Mouse (Mus musculus): ENCODE data around the gene Castor2. TPM values are rescaled to one million over a fixed set of nuclear protein-coding genes. Genes with fewer than 3 reads are reported as not detected.

Castor2 gene
- polyA plus RNA-seq, 1 experiment = 11.2 TPM

DNA sequence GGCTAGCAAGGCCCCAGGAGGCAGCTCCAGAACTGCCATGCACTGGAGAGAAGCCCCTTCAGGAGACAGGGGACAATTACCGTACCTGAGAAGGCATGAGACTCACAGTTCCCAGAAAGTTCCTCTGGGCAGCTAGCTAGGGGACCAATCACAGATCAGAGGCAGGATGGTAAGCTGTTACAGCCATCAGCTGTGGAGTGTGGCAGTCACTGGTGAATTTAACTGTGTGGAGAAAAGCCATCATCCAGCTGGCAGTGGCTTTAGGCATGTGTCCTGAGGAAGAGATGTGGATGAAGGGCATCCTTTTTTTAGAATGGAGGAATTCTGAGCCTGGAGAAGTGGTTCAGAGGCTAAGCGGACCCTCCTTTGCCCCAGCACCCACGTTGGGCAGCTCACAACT, 20.6 kb downstream of the Castor2 start:
- no peak for DNase-seq

DNA sequence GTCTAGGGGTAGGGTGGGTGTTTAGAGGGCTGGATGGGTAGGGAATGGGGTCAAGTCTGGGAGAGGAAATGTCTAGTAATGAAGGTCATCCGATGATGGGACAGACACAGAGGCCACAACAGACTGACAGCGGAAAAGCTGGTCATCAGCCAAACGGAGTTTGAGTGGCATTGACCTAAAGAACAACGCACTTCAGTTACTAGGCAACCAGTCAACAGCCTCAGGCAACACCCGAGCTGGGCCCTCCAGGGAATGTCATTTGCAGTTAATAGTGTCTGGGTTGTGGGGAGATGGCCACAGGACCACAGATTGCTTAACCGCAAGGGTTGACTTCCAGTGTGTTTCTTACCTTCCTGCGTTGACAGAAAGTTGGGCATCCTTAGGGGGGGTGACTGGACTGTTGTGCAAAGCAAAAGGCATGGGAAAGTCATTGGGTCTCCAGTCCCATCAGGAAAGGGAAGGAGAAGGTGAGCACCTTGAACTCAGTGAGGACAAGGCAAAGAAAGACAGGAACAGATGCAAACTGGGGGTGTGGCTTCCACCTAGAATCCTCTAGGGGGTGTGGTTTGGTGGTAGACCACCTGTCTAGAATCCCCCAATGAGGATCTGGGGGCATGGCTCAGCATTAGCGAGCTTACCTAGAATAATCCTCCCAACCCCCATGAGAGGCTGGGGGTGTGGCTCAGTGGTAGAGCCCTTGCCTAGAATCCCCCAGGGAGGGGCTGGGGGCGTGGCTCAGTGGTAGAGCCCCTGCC, 21.8 kb downstream of the Castor2 start:
- no peak overlapping the region for H3K4me3 ChIP-seq (replicated peaks; ENCODE audit: extremely low read depth, low read depth, low read length)
- DNase-seq = no peak
- no peak for TF ChIP-seq POLR2A (IDR thresholded peaks at IDR 0.05; ENCODE audit: borderline replicate concordance, extremely low read depth, low read depth, low read length)
- TF ChIP-seq CTCF (IDR thresholded peaks at IDR 0.05; ENCODE audit: insufficient read depth, low read length) = no peak
- 43% methylated on average over 9 of the region's 9 CpGs for WGBS
- H3K4me1 ChIP-seq (ENCODE audit: control insufficient read depth, insufficient read depth, low read length) = no peaks in the 10 kb centered on the region

More for the DNA sequence above, 20.6 kb downstream of the Castor2 start:
- no peaks in the 10 kb centered on the region for H3K4me1 ChIP-seq (ENCODE audit: control insufficient read depth, insufficient read depth, low read length)
- TF ChIP-seq CTCF (IDR thresholded peaks at IDR 0.05; ENCODE audit: insufficient read depth, low read length) = no peak
- TF ChIP-seq POLR2A (IDR thresholded peaks at IDR 0.05; ENCODE audit: borderline replicate concordance, extremely low read depth, low read depth, low read length) = no peak
- H3K4me3 ChIP-seq (replicated peaks; ENCODE audit: extremely low read depth, low read depth, low read length) = no peak overlapping the region
- WGBS = 93% methylated on average over 3 of the region's 3 CpGs

DNA sequence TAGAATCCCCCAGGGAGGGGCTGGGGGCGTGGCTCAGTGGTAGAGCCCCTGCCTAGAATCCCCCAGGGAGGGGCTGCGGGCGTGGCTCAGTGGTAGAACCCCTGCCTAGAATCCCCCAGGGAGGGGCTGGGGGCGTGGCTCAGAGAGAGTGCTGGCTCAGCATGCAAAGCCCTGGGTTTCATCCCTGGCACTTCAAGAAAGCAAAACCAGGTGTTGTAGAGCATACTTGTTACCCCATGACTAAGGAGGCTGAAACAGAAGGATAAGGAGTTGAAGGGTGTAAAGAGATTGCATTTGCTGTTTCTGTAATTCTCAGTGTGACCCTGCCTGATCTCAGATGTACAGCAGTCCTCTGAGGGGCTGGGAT, 22.4 kb downstream of the Castor2 start:
- WGBS = 76% methylated on average over 4 of the region's 4 CpGs
- H3K4me1 ChIP-seq (ENCODE audit: control insufficient read depth, insufficient read depth, low read length) = no peaks in the 10 kb centered on the region
- H3K4me3 ChIP-seq (replicated peaks; ENCODE audit: extremely low read depth, low read depth, low read length) = no peak overlapping the region
- TF ChIP-seq CTCF (IDR thresholded peaks at IDR 0.05; ENCODE audit: insufficient read depth, low read length) = no peak
- no peak for DNase-seq

DNA sequence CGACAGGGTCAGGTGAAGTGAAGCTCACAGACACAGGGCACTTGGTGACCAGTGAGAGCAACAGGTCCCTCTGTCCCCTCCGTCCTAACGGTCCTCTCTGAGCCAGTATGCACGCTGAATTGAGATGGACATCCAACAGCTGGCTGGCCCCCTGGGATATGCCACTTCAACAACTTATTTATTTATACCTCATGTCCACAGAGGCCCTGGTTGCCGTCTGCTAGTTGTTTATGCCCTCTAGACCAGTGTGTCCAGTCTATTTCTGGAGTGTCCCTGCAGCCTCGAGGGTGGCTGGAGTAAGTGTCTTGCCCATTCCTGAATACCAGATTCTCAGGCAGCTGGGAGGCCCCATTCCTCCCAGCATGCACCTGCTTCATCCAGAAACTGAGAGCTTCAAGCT, 24.3 kb downstream of the Castor2 start:
- TF ChIP-seq POLR2A (IDR thresholded peaks at IDR 0.05; ENCODE audit: borderline replicate concordance, extremely low read depth, low read depth, low read length) (no peak), CTCF (IDR thresholded peaks at IDR 0.05; ENCODE audit: insufficient read depth, low read length) (no peak)
- H3K4me1 ChIP-seq (ENCODE audit: control insufficient read depth, insufficient read depth, low read length) = no peaks in the 10 kb centered on the region
- no peak for DNase-seq
- H3K4me3 ChIP-seq (replicated peaks; ENCODE audit: extremely low read depth, low read depth, low read length) = no peak overlapping the region
- WGBS = 54% methylated on average over 6 of the region's 6 CpGs

DNA sequence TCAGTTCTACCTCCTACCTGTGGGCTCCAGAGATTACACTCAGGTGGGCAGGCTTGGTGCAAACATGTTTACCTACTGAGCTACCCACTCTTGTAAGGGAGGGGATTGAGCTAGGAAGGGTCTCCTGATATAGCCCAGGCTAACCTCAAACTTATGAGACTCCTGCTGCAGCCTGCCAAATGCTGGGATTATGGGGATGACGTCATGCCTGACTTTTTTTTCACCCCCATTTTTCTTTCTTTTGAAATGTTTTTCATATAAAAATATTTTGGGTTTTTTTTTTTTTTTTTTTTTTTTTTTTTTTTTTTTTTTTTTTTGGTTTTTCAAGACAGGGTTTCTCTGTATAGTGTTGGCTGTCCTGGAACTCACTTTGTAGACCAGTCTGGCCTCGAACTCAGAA, 26.7 kb downstream of the Castor2 start:
- Histone ChIP-seq H3K4me3 (replicated peaks; ENCODE audit: extremely low read depth, low read depth, low read length) (no peak overlapping the region), H3K4me1 (ENCODE audit: control insufficient read depth, insufficient read depth, low read length) (no peaks in the 10 kb centered on the region)
- no peak for TF ChIP-seq POLR2A (IDR thresholded peaks at IDR 0.05; ENCODE audit: borderline replicate concordance, extremely low read depth, low read depth, low read length)
- no peak for TF ChIP-seq CTCF (IDR thresholded peaks at IDR 0.05; ENCODE audit: insufficient read depth, low read length)
- 86% methylated on average over 2 of the region's 2 CpGs for WGBS
- DNase-seq = no peak

DNA sequence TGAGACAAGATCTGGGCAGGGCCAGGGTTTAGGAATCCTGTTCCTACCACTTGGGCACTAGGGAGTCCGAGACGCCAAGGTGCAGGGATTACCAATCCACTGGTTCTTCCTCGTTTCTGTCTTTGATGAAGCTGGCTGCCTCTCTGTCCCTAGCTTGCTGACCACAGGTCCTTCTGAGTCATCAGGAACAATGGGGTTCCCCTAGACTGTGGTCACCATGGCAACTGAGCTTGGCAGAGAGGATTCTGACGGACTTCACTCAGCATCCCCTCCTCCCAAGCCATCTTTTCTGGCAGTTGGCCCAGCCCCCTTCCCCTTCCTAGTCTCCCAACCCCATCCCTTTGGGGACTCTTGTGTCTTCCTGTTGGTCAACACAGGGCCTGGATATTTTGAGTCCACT, 32.1 kb downstream of the Castor2 start:
- 48% methylated on average over 4 of the region's 4 CpGs for WGBS
- DNase-seq = no peak
- Histone ChIP-seq H3K4me1 (ENCODE audit: control insufficient read depth, insufficient read depth, low read length) (no peaks in the 10 kb centered on the region), H3K4me3 (replicated peaks; ENCODE audit: extremely low read depth, low read depth, low read length) (no peak overlapping the region)
- TF ChIP-seq CTCF (IDR thresholded peaks at IDR 0.05; ENCODE audit: insufficient read depth, low read length) (no peak), POLR2A (IDR thresholded peaks at IDR 0.05; ENCODE audit: borderline replicate concordance, extremely low read depth, low read depth, low read length) (no peak)

DNA sequence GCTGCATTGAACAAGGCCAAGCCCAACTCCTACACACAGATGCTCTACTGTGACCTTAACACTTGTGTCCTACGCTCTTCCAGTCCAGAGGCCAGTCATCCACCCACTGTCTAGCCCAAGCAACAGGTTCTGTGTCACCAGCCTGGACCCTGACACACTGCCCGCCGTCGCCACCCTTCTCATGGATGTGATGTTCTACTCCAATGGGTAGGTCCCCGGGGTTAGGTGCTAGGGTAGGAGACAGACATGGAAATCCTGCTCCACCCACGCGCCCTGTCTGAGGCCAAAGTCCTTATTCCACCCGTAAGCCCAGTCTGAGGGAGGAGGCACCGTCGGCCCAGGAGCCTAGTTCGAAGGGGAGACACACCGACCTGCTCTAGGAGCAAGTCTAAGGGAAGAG, 36.5 kb downstream of the Castor2 start:
- H3K4me1 ChIP-seq (ENCODE audit: control insufficient read depth, insufficient read depth, low read length) = no peaks in the 10 kb centered on the region
- H3K4me3 ChIP-seq (replicated peaks; ENCODE audit: extremely low read depth, low read depth, low read length) = no peak overlapping the region
- no peak for DNase-seq
- TF ChIP-seq CTCF (IDR thresholded peaks at IDR 0.05; ENCODE audit: insufficient read depth, low read length) (no peak), POLR2A (IDR thresholded peaks at IDR 0.05; ENCODE audit: borderline replicate concordance, extremely low read depth, low read depth, low read length) (no peak)
- 92% methylated on average over 12 of the region's 12 CpGs for WGBS

DNA sequence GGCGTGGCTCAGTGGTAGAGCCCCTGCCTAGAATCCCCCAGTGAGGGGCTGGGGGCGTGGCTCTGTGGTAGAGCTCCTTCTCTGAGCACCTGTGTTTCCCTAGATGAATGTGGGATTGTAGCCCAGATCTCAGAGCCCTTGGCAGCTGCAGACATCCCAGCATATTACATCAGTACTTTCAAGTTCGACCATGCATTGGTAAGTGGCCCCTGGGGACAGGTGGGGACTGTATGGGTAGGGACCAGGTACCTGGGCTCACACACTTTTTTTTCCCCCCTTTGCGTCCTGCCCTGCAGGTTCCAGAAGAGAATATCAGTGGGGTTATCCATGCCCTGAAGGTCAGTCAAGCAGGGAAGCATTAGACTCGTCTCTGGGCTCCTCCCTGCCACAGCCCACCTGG, 38.4 kb downstream of the Castor2 start:
- Histone ChIP-seq H3K4me1 (ENCODE audit: control insufficient read depth, insufficient read depth, low read length) (no peaks in the 10 kb centered on the region), H3K4me3 (replicated peaks; ENCODE audit: extremely low read depth, low read depth, low read length) (no peak overlapping the region)
- 93% methylated on average over 5 of the region's 5 CpGs for WGBS
- no peak for TF ChIP-seq POLR2A (IDR thresholded peaks at IDR 0.05; ENCODE audit: borderline replicate concordance, extremely low read depth, low read depth, low read length)
- no peak for TF ChIP-seq CTCF (IDR thresholded peaks at IDR 0.05; ENCODE audit: insufficient read depth, low read length)
- DNase-seq = no peak

DNA sequence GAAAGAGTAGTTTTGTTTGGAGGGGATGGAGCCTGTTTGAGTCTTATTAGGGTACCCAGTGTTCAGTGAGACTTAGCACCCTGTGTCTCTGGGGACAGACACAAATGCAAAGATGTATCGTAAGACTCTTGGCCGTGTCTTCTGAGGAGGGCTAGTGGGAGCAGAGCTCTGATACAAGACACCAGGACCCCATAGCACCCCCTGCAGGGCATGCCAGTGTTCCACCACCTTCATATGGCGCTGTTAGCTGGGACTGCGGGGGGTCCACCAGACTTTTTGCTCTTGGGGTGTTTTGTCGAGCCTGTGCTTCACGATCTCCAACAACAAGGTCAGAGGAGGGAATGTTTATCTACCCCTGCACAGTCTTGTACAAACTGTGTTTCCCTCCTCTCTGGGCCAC, 39.9 kb downstream of the Castor2 start:
- no peak overlapping the region for H3K4me3 ChIP-seq (replicated peaks; ENCODE audit: extremely low read depth, low read depth, low read length)
- no peak for DNase-seq
- 81% methylated on average over 6 of the region's 6 CpGs for WGBS
- no peaks in the 10 kb centered on the region for H3K4me1 ChIP-seq (ENCODE audit: control insufficient read depth, insufficient read depth, low read length)
- TF ChIP-seq POLR2A (IDR thresholded peaks at IDR 0.05; ENCODE audit: borderline replicate concordance, extremely low read depth, low read depth, low read length) (no peak), CTCF (IDR thresholded peaks at IDR 0.05; ENCODE audit: insufficient read depth, low read length) (no peak)

DNA sequence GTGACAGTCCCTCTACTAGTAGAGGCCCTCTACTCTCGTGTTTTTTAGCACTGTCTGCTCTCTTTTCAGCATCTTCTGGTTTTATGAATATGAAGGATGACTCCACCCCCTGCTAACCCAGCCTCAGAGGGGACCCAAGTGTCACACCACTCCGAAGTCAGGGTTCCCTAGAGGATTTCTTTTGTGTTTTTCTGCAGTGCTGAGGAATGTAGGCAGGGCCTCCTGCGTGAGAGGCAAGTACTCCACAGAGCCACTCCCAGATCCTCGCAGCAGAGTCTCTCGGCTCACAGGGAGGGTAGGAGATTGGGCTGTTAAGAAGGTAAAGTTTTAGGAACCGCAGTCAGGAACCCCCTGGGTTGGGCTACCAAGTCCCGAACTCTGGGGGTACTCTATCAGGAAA, 41.7 kb downstream of the Castor2 start:
- DNase-seq = no peak
- WGBS = 71% methylated on average over 7 of the region's 7 CpGs

More for the DNA sequence above, 41.7 kb downstream of the Castor2 start:
- Histone ChIP-seq H3K4me3 (replicated peaks; ENCODE audit: extremely low read depth, low read depth, low read length) (no peak overlapping the region), H3K4me1 (ENCODE audit: control insufficient read depth, insufficient read depth, low read length) (no peaks in the 10 kb centered on the region)
- TF ChIP-seq CTCF (IDR thresholded peaks at IDR 0.05; ENCODE audit: insufficient read depth, low read length) = no peak
- TF ChIP-seq POLR2A (IDR thresholded peaks at IDR 0.05; ENCODE audit: borderline replicate concordance, extremely low read depth, low read depth, low read length) = no peak
